Mouse (Mus musculus) CD4-positive, CD25-positive, alpha-beta regulatory T cell (primary cell): ENCODE measurements around the gene Hdac5. TPM values are rescaled to one million over a fixed set of nuclear protein-coding genes. Genes with fewer than 3 reads are reported as not detected.

Experiments used
- polyA plus RNA-seq: library from polyadenylated mRNA; unstranded; fragments of 100-300 nt; shearing (Covaris generic); gene quantifications from one replicate; pipeline ENCODE4 v1.2.1, GENCODE M21; 2017

The Hdac5 gene
- polyA plus RNA-seq = 34.6 TPM

GRCm38 (mm10) chr11:102230006-102230741, at the start of gene Hdac5:
Gene Hdac5 (minus strand): TSS chr11:102230166.

GRCm38 (mm10) chr11:102268520-102269244, 38.7 kb upstream of the Hdac5 start, which contains the start of gene Asb16:
Gene Asb16 (plus strand): TSS chr11:102268743.

GRCm38 (mm10) chr11:102248630-102249230, 18.8 kb upstream of the Hdac5 start, which contains the start of gene BC030867:
Gene BC030867 (plus strand): TSS chr11:102248882.

GRCm38 (mm10) chr11:102189461-102190436, 40.2 kb downstream of the Hdac5 start, which contains the start of gene G6pc3:
Gene G6pc3 (plus strand): TSS chr11:102189620.

GRCm38 (mm10) chr11:102184646-102185495, 45.1 kb downstream of the Hdac5 start, which contains the start of gene Lsm12:
Gene Lsm12 (minus strand): TSS chr11:102185296.

GRCm38 (mm10) chr11:102156039-102156785, 73.8 kb downstream of the Hdac5 start, which contains the start of gene Tmem101:
Gene Tmem101 (minus strand): TSS chr11:102156404.

GRCm38 (mm10) chr11:102145471-102146001, 84.4 kb downstream of the Hdac5 start, which contains the start of gene Nags:
Gene Nags (plus strand): TSS chr11:102145513.

Other genes starting within 250 kb of the Hdac5 start
- gene Cfap97d1, start 245.9 kb downstream of the Hdac5 start, polyA plus RNA-seq = not detected
- 0.14 TPM for gene Dusp3, start 243.2 kb downstream of the Hdac5 start, polyA plus RNA-seq
- 0.12 TPM for gene Mpp3, start 201.7 kb downstream of the Hdac5 start, polyA plus RNA-seq
- not detected for gene Cd300lg, start 188.7 kb downstream of the Hdac5 start, polyA plus RNA-seq
- 1.8 TPM for gene Mpp2, start 141.7 kb downstream of the Hdac5 start, polyA plus RNA-seq
- gene Ppy, start 128.8 kb downstream of the Hdac5 start, polyA plus RNA-seq = not detected
- gene Pyy, start 122.3 kb downstream of the Hdac5 start, polyA plus RNA-seq = not detected
- gene Nags, start 84.7 kb downstream of the Hdac5 start, polyA plus RNA-seq = not detected
- 8.5 TPM for gene Tmem101, start 73.8 kb downstream of the Hdac5 start, polyA plus RNA-seq
- gene Lsm12, start 44.9 kb downstream of the Hdac5 start, polyA plus RNA-seq = 74.0 TPM
- 40.2 TPM for gene G6pc3, start 40.5 kb downstream of the Hdac5 start, polyA plus RNA-seq
- gene BC030867, start 18.7 kb upstream of the Hdac5 start, polyA plus RNA-seq = 0.25 TPM
- gene Asb16, start 38.6 kb upstream of the Hdac5 start, polyA plus RNA-seq = not detected
- gene Tmub2, start 54.8 kb upstream of the Hdac5 start, polyA plus RNA-seq = 60.1 TPM
- 19.2 TPM for gene Atxn7l3, start 66.5 kb upstream of the Hdac5 start, polyA plus RNA-seq
- 138 TPM for gene Ubtf, start 89.6 kb upstream of the Hdac5 start, polyA plus RNA-seq
- gene Slc4a1, start 136.0 kb upstream of the Hdac5 start, polyA plus RNA-seq = 0.13 TPM
- 28.6 TPM for gene Rundc3a, start 163.2 kb upstream of the Hdac5 start, polyA plus RNA-seq
- gene Slc25a39, start 177.8 kb upstream of the Hdac5 start, polyA plus RNA-seq = 84.5 TPM
- 35.7 TPM for gene Grn, start 200.1 kb upstream of the Hdac5 start, polyA plus RNA-seq
- gene Fam171a2, start 217.5 kb upstream of the Hdac5 start, polyA plus RNA-seq = not detected
- gene Itga2b, start 240.0 kb upstream of the Hdac5 start, polyA plus RNA-seq = 1.3 TPM